Mouse (Mus musculus) cortical plate, adult 2 months (tissue): ENCODE measurements around the gene Lmx1b. TPM values are rescaled to one million over a fixed set of nuclear protein-coding genes. Genes with fewer than 3 reads are reported as not detected.

Experiments used
- H3K27ac ChIP-seq: fragments of 200-500 bp; 2 replicates; pipeline ENCODE4 v1.5.1; 2012; ENCODE audit warnings: low read length, control low read depth, inconsistent platforms; ENCODE audit not compliant: insufficient read depth
- H3K4me1 ChIP-seq: fragments of 200-500 bp; 2 replicates; pipeline ENCODE4 v1.6.1; 2011; ENCODE audit warnings: low read length; ENCODE audit not compliant: control insufficient read depth, insufficient read depth
- H3K4me3 ChIP-seq: fragments of 200-500 bp; 2 replicates; pipeline ENCODE4 v1.5.1; 2011; ENCODE audit warnings: mild to moderate bottlenecking, low read length, control low read depth; ENCODE audit not compliant: insufficient read depth
- CTCF ChIP-seq: fragments of 200-500 bp; IDR thresholded peaks from 2 replicates; pipeline ENCODE4 v1.5.1; 2011; ENCODE audit warnings: mild to moderate bottlenecking, control low read depth, low read length; ENCODE audit not compliant: insufficient read depth; ENCODE audit errors: extremely low read depth
- POLR2A ChIP-seq: fragments of 200-500 bp; IDR thresholded peaks from 2 replicates; pipeline ENCODE4 v1.6.1; 2011; ENCODE audit warnings: mild to moderate bottlenecking, low read length, control low read depth; ENCODE audit not compliant: insufficient read depth; ENCODE audit errors: extremely low read depth
- polyA plus RNA-seq: library from polyadenylated mRNA; depleted of rRNA; stranded (reverse); fragments of >200 nt; gene quantifications from 2 replicates; pipeline ENCODE4 v1.2.3, GENCODE M21; 2012

Lmx1b gene
- polyA plus RNA-seq, 1 experiment = 0.23 TPM

- no peak for TF ChIP-seq POLR2A
- Histone ChIP-seq H3K27ac (no peak overlapping the region), H3K4me1 (no peaks in the 10 kb centered on the region), H3K4me3 (no peak overlapping the region)
These were observed 10.0 kb downstream of the Lmx1b start for GRCm38 (mm10) chr2:33630081-33631021.

GRCm38 (mm10) chr2:33629641-33630040, 10.7 kb downstream of the Lmx1b start:
- TF ChIP-seq CTCF = no peak
- Histone ChIP-seq H3K27ac (no peak overlapping the region), H3K4me1 (no peaks in the 10 kb centered on the region), H3K4me3 (no peak overlapping the region)

GRCm38 (mm10) chr2:33628791-33629190, 11.5 kb downstream of the Lmx1b start:
- H3K27ac ChIP-seq = no peak overlapping the region
- no peak overlapping the region for H3K4me3 ChIP-seq
- TF ChIP-seq CTCF (no peak), POLR2A (no peak)

GRCm38 (mm10) chr2:33627058-33627375, 13.3 kb downstream of the Lmx1b start:
- Histone ChIP-seq H3K4me3 (no peak overlapping the region), H3K4me1 (no peaks in the 10 kb centered on the region), H3K27ac (no peak overlapping the region)
- TF ChIP-seq CTCF = no peak
- TF ChIP-seq POLR2A = no peak

More at GRCm38 (mm10) chr2:33628791-33629190, 11.5 kb downstream of the Lmx1b start:
- H3K4me1 ChIP-seq = no peaks in the 10 kb centered on the region

GRCm38 (mm10) chr2:33626262-33627057, 13.9 kb downstream of the Lmx1b start:
- TF ChIP-seq CTCF (no peak), POLR2A (no peak)
- Histone ChIP-seq H3K27ac (no peak overlapping the region), H3K4me3 (no peak overlapping the region), H3K4me1 (no peaks in the 10 kb centered on the region)

- Histone ChIP-seq H3K27ac (no peak overlapping the region), H3K4me1 (no peaks in the 10 kb centered on the region), H3K4me3 (no peak overlapping the region)
- no peak for TF ChIP-seq POLR2A
- no peak for TF ChIP-seq CTCF
These were observed 22.6 kb downstream of the Lmx1b start for GRCm38 (mm10) chr2:33617670-33618069.

DNA sequence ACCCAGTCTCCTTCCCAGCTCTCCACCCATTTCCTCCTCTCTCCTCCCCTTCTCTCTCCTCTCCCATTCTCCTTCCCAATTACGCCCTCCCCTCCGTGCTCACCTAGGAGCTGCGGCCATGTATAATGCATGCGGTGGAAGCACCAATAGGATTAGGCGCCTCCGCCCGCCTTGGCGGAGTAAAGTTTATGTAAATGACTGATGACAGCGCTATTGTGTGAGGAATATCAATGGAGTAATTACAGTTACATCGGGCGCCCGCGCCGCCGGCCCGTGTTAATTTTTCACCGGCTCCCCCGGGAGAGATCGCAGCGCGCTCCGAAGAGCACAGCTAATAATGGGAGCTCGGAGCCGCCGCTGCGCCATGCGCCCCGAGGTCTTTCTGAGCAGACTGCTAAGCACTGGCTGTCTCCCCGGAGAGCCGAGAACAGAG, 23.9 kb downstream of the Lmx1b start:
- H3K4me1 ChIP-seq = no peaks in the 10 kb centered on the region
- H3K4me3 ChIP-seq = peak overlapping the region; percentile 41
- no peak overlapping the region for H3K27ac ChIP-seq
- TF ChIP-seq POLR2A (no peak), CTCF (no peak)

GRCm38 (mm10) chr2:33615843-33616344, 24.4 kb downstream of the Lmx1b start:
- H3K27ac ChIP-seq = no peak overlapping the region
- peak overlapping the region; percentile 41 for H3K4me3 ChIP-seq
- no peaks in the 10 kb centered on the region for H3K4me1 ChIP-seq
- TF ChIP-seq POLR2A = no peak
- no peak for TF ChIP-seq CTCF

DNA sequence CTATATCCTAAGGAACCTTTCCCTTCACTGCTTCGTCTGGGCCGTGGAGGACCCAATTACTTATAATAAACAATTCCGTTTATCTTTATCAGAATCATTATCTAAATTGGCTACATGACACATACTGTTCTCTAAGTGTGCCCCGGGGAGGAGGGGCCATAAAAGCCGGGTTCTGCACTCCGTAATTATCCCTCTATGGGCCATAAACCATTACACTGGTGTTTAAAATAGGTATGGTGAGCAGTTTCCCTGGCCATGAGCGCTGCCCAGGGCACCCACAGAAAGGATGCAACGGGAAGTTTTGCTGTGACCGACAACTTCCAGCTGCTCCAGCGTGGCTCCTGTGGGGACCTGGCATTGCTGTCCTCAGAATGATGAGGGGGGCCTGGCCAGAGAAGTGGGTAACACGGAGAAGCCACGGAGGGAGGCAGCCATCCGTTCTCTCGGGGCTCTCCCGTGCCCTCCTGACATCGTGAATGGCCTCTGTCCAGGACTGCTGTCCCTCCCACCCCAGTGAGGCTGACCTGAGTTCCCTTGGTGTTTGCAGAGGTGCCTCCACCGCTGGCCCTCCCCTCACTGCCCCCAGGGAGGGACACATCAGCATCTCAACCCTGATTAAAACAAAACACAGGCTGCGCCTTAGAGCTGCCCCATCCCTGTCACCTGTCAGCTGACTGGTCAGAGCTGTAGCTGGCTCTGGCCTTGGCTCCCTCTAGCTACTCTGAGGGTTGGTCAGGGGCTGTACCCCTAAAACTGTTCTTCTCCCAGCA, 34.6 kb downstream of the Lmx1b start:
- TF ChIP-seq CTCF = no peak
- TF ChIP-seq POLR2A = no peak
- H3K4me1 ChIP-seq = no peaks in the 10 kb centered on the region
- no peak overlapping the region for H3K27ac ChIP-seq
- no peak overlapping the region for H3K4me3 ChIP-seq
